In genomic region chr1:135146077-135146945, GRCm38 (mm10) we compare ENCODE assay signal across 8 mouse cellular contexts. TPM values are rescaled to one million over a fixed set of nuclear protein-coding genes. Genes with fewer than 3 reads are reported as not detected.
DNase-seq lines count a peak whose midpoint lies in the region; ATAC-seq and TF ChIP-seq lines count a peak whose summit lies in the region.

Gene Arl8a, plus strand, starts transcription at chr1:135146824.

- peaks cover 4% of the 10 kb centered on the region for H3K36me3 ChIP-seq in embryonic facial prominence, embryonic 13.5 days
- H3K36me3 ChIP-seq in heart, adult 2 months (ENCODE audit: control insufficient read depth, insufficient read depth, low read length), result no peaks in the 10 kb centered on the region; the same call in 1 of the 2 replicates
- H3K36me3 ChIP-seq in limb, embryonic 15.5 days, result 0 out of 2 replicates have a peak, but pooled peaks cover 7% of the 10 kb centered on the region
- H3K36me3 ChIP-seq in midbrain, postnatal 0 days (ENCODE audit: insufficient read depth, low read length), result peaks cover under 1% of the 10 kb centered on the region; the same call in 1 of the 2 replicates

- TF ChIP-seq POLR2A in heart, adult 2 months (IDR thresholded peaks at IDR 0.05; ENCODE audit: insufficient read depth, low read depth, low read length), result peak; percentile 32; the same call in 1 of the 2 replicates

- H3K4me2 ChIP-seq in embryonic facial prominence, embryonic 13.5 days, result peak within 1 kb of the TSS; percentile 81
- peak within 1 kb of the TSS; percentile 82 for H3K4me2 ChIP-seq in limb, embryonic 15.5 days
- peak within 1 kb of the TSS; percentile 91 for H3K4me2 ChIP-seq in midbrain, postnatal 0 days (ENCODE audit: low read depth, low read length, poor library complexity, severe bottlenecking)

- peaks cover 35% of the 10 kb centered on the region for H3K4me1 ChIP-seq in embryonic facial prominence, embryonic 13.5 days
- H3K4me1 ChIP-seq in heart, adult 2 months (ENCODE audit: control insufficient read depth, insufficient read depth, low read length), result peaks cover 3% of the 10 kb centered on the region; the same call in 1 of the 2 replicates
- H3K4me1 ChIP-seq in limb, embryonic 15.5 days, result peaks cover 22% of the 10 kb centered on the region
- H3K4me1 ChIP-seq in midbrain, postnatal 0 days (ENCODE audit: insufficient read depth, low read length), result peaks cover 14% of the 10 kb centered on the region

- TF ChIP-seq CTCF in heart, adult 2 months (IDR thresholded peaks at IDR 0.05), result no peak
- no peak for TF ChIP-seq CTCF in midbrain, postnatal 0 days (IDR thresholded peaks at IDR 0.05)

- no peaks in the 10 kb centered on the region for H3K9me3 ChIP-seq in embryonic facial prominence, embryonic 13.5 days
- H3K9me3 ChIP-seq in limb, embryonic 15.5 days, result no peaks in the 10 kb centered on the region
- no peaks in the 10 kb centered on the region for H3K9me3 ChIP-seq in midbrain, postnatal 0 days (ENCODE audit: low read length)

- H3K27me3 ChIP-seq in embryonic facial prominence, embryonic 13.5 days, result 0 out of 2 replicates have a peak, but pooled peaks cover 4% of the 10 kb centered on the region
- no peaks in the 10 kb centered on the region for H3K27me3 ChIP-seq in heart, adult 2 months (ENCODE audit: control insufficient read depth, insufficient read depth, low read length)
- H3K27me3 ChIP-seq in limb, embryonic 15.5 days, result no peaks in the 10 kb centered on the region
- H3K27me3 ChIP-seq in midbrain, postnatal 0 days (ENCODE audit: insufficient read depth, low read length), result no peaks in the 10 kb centered on the region

- H3K4me3 ChIP-seq in embryonic facial prominence, embryonic 13.5 days, result peak within 1 kb of the TSS; percentile 83
- peak within 1 kb of the TSS; percentile 96 for H3K4me3 ChIP-seq in heart, adult 2 months
- peak within 1 kb of the TSS; percentile 98 for H3K4me3 ChIP-seq in limb, embryonic 15.5 days
- peak within 1 kb of the TSS; percentile 78 for H3K4me3 ChIP-seq in midbrain, postnatal 0 days (ENCODE audit: low read depth, low read length)

- TF ChIP-seq EP300 in heart, adult 2 months (IDR thresholded peaks at IDR 0.05; ENCODE audit: insufficient read depth, low read depth, low read length), result no peak

- intact Hi-C loops in heart, adult 2 months (cut with DNase I), result no loop called here

- peak; percentile 70 for ATAC-seq in embryonic facial prominence, embryonic 13.5 days (ENCODE audit: insufficient number of reproducible peaks, insufficient read depth, low FRiP score, low TSS enrichment, low read depth)
- peak; percentile 87 for ATAC-seq in limb, embryonic 15.5 days (ENCODE audit: insufficient number of reproducible peaks, low FRiP score, low TSS enrichment, low read depth)
- ATAC-seq in midbrain, postnatal 0 days (ENCODE audit: low FRiP score), result peak; percentile 82

- H3K79me2 ChIP-seq in heart, adult 2 months (replicated peaks; ENCODE audit: control insufficient read depth, insufficient read depth, low read length), result no peaks in the 10 kb centered on the region; the same call in 1 of the 2 replicates

- peak; percentile 80 for DNase-seq in 3134 (ENCODE audit: extremely low read depth, insufficient read length, low spot score)
- peak; percentile 92 for DNase-seq in adrenal gland, postnatal 25 days
- peak; percentile 92 to 94 for DNase-seq in heart, adult 2 months
- peak; percentile 79 to 81 for DNase-seq in kidney, adult 8-10 months
- peak; percentile 90 for DNase-seq in midbrain, postnatal 0 days (ENCODE audit: low spot score)
- DNase-seq in spleen, postnatal 10 days (ENCODE audit: low spot score in 2 of 2), result peak; percentile 81 to 91

- H3K9ac ChIP-seq in embryonic facial prominence, embryonic 13.5 days, result peak within 1 kb of the TSS; percentile 93
- H3K9ac ChIP-seq in heart, adult 2 months (ENCODE audit: low read depth, low read length), result peak within 1 kb of the TSS; percentile 93
- H3K9ac ChIP-seq in limb, embryonic 15.5 days, result peak within 1 kb of the TSS; percentile 97
- peak within 1 kb of the TSS; percentile 93 for H3K9ac ChIP-seq in midbrain, postnatal 0 days (replicated peaks; ENCODE audit: low read length, poor library complexity, severe bottlenecking)

- H3K27ac ChIP-seq in embryonic facial prominence, embryonic 13.5 days, result peak within 1 kb of the TSS; percentile 94
- H3K27ac ChIP-seq in heart, adult 2 months, result peak within 1 kb of the TSS; percentile 92
- H3K27ac ChIP-seq in limb, embryonic 15.5 days, result peak within 1 kb of the TSS; percentile 90
- H3K27ac ChIP-seq in midbrain, postnatal 0 days (ENCODE audit: low read depth, low read length), result peak within 1 kb of the TSS; percentile 96

- under 1% methylated on average over 65 of the region's 78 CpGs for WGBS in embryonic facial prominence, embryonic 13.5 days
- WGBS in heart, adult 2 months, result under 1% methylated on average over 78 of the region's 78 CpGs
- WGBS in limb, embryonic 15.5 days, result under 1% methylated on average over 53 of the region's 78 CpGs
- WGBS in midbrain, postnatal 0 days, result 1% methylated on average over 70 of the region's 78 CpGs

RNA-seq across cellular contexts. Expression of gene Arl8a, which starts in this region (rescaled TPM):
- total RNA-seq in adrenal gland, postnatal 25 days (2021), result 47.8 and 59.0 TPM in 2 replicates
- 75.2 and 78.6 TPM in 2 replicates for polyA plus RNA-seq in embryonic facial prominence, embryonic 13.5 days (2015; fragmentation: Nextera tagmentation; extraction: Ambion mirVana)
- total RNA-seq in heart, adult 2 months (2021), result 10 to 100 TPM; 20.1 to 21.0 TPM
- 30.5 and 32.5 TPM in 2 replicates for polyA plus RNA-seq in heart, adult 2 months (2012; rRNA removed)
- 59.2 and 59.8 TPM in 2 replicates for polyA plus RNA-seq in limb, embryonic 15.5 days (2015; fragmentation: Nextera tagmentation; extraction: Ambion mirVana)
- total RNA-seq in midbrain, postnatal 0 days (2014; rRNA removed), result 317 and 384 TPM in 2 replicates
- 399 and 418 TPM in 2 replicates for polyA plus RNA-seq in midbrain, postnatal 0 days (2015; fragmentation: Nextera tagmentation; extraction: Ambion mirVana)

Comparison
In these comparisons a context has a peak if more than half of its experiments do, and no peak if none do; other contexts are left out.
1. Peak in every context shown above with its lines: DNase-seq, ATAC-seq, H3K4me3 ChIP-seq and H3K27ac ChIP-seq.